Mouse (Mus musculus) embryonic fibroblast, embryonic 13.5 days (primary cell): Measurements from ENCODE around the gene Tas2r135.

Source experiments
- CTCF ChIP-seq: IDR thresholded peaks from 2 replicates; pipeline ENCODE4 v1.5.1; 2011; ENCODE audit warnings: mild to moderate bottlenecking, control low read depth, low read length, moderate library complexity, borderline replicate concordance; ENCODE audit not compliant: insufficient read depth
- POLR2A ChIP-seq: IDR thresholded peaks from 2 replicates; pipeline ENCODE4 v1.6.1; 2011; ENCODE audit warnings: low read depth, mild to moderate bottlenecking, control low read depth, low read length, moderate library complexity

GRCm38 (mm10) chr6:42424472-42424871 is 19.2 kb downstream of the Tas2r135 start:
- TF ChIP-seq CTCF (no peak), POLR2A (no peak)
